Mouse (Mus musculus) spleen, postnatal 10 days (tissue): ENCODE measurements around the gene A2ml1.
"Not testable (repeated sequence)": the region's sequence is repeated elsewhere in the genome, so short reads cannot be mapped to it uniquely, and the experiment has no call there.

Source experiments
- DNase-seq, 2 experiments: peaks; one replicate each; pipeline ENCODE4 v3.0.0; 2021 to 2022; ENCODE audit warnings: low spot score in 2 of 2

A2ml1 gene

GRCm38 (mm10) chr6:128581508-128581907 lies at the start of gene A2ml1:
Gene A2ml1 (minus strand): TSS chr6:128581608.
- DNase-seq: no peak

DNA sequence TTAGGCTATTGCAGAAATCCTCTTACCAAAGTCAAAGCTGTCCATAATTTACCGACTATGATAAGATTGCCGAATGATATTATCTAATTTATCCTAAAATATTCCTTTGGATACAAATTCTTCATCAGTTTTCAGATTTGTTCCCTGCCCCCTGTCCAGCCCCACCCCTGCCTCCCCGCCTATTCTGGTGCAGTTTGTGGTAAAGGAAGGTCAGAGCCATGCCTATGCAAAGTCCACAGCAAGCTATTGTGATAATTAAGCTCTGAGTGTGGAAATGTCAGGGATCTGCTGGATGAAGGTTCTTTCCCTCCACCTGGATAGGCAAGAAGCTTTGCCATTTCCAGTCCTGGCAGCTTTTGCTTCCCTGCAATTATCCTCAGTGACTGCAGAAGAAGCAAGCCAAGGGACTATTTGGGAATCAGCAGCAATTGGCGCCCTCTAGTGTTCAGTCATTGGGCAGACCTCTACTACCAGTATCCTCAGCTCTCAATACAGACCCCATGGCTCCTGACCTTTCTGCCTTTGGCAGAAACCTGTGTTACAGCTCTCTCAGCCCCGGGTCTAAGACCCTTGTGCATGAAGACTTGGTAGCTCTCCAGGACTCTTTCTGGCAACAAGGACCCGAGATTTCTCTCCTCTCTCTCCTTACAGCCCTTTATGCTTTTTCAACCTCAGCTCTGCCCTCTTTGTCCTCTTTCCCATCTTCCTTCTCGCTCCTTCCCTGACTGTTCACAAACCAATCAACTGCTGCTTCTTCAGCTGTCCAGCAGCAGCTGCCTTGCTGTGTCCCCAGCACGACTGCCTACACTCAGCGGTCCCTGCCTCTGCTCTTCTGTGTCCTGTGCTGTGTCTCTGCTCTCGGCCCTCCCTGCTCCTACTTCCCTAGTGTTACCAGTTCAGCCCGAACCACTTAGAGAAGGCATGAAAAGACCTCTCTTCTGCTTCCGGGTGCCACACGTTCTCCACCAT lies 48.6 kb upstream of the A2ml1 start:
- DNase-seq: peak in 1 of 2 experiments; percentile 33

DNA sequence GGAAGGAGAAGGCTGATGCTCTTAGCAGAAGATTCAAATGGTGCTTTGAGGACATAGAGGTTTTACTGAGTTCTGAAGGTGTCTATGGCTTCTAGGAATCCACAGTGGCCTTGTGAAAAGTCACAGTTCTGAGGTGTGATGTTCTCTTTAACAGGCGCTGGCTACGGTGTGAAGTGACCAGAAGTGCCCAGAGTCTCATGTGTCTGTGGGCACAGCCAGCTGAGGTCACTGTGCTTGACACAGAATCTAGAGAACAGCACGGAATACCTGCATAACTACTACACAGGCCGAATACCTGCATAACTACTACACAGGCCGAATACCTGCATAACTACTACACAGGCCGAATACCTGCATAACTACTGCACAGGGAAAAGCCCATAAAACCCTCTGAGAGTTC lies 43.8 kb upstream of the A2ml1 start:
- not testable (repeated sequence) for DNase-seq

- DNase-seq: no peak
These were observed 43.0 kb upstream of the A2ml1 start for GRCm38 (mm10) chr6:128624425-128624824.

- DNase-seq: not testable (repeated sequence)
These were observed 42.0 kb upstream of the A2ml1 start, which contains the start of gene Klrb1a for GRCm38 (mm10) chr6:128623433-128623832. Gene Klrb1a (minus strand): TSS chr6:128623533.

DNA sequence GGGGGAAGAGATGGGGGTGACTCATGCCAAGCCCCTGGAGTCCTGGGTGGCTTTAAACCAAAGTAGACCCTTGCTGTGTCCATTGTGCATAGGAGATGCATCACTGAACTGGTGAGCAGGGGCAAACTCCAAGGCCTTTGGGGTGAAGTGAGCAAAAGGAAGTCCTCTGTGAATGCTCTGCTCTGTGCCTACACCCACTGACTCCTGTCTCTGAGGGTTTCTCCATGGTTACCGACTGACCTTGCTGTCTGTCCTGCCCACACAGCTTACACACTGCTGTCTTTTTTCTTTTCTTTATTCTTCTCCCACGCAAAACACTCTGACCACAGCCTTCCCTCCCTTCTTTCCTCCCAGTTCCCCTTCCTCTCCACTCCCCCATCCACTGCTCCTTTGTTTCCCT lies 41.3 kb upstream of the A2ml1 start:
- no peak for DNase-seq

- DNase-seq: no peak
These were observed 24.9 kb upstream of the A2ml1 start for GRCm38 (mm10) chr6:128606350-128606749.

GRCm38 (mm10) chr6:128604512-128604911 lies 23.1 kb upstream of the A2ml1 start:
- DNase-seq: peak in 1 of 2 experiments; percentile 17

DNA sequence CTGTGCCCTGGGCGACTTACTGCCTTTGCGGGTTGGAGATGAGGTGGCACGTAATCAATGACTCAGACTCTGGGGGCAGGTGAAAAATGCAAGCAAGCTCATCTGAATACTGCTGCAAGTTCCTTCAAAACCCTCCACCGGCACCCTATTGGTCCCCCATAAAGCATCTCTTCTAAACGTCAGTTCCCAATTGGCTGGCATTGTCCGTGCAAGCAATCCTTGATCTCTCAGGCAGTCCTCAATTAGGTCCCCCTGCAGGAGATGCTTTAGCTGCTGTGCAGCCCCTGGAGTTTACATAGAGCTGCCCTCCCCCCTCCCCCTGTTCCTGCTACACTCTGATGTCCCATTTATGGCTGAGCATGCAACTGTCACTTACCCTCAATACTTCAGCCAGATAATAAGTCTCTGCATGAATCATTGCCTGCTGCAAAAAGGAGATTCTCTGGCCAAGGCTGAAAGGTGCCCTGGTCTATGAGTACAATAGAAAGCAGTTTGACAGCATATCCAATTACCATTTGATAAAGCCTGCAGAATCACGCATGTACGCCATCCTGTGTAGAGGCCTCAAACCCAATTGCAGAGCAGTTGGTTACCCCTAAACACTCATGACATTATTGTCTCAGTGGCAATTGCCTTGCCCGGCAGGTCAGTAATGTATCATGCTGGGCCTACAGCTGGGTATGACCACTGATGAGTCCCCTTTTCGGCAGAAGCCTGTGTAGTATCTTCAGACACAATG lies 21.2 kb upstream of the A2ml1 start:
- no peak for DNase-seq

GRCm38 (mm10) chr6:128602026-128602425 lies 20.6 kb upstream of the A2ml1 start:
- DNase-seq: no peak

GRCm38 (mm10) chr6:128599555-128599954 lies 18.1 kb upstream of the A2ml1 start:
- DNase-seq: peak in 1 of 2 experiments; percentile 41

DNA sequence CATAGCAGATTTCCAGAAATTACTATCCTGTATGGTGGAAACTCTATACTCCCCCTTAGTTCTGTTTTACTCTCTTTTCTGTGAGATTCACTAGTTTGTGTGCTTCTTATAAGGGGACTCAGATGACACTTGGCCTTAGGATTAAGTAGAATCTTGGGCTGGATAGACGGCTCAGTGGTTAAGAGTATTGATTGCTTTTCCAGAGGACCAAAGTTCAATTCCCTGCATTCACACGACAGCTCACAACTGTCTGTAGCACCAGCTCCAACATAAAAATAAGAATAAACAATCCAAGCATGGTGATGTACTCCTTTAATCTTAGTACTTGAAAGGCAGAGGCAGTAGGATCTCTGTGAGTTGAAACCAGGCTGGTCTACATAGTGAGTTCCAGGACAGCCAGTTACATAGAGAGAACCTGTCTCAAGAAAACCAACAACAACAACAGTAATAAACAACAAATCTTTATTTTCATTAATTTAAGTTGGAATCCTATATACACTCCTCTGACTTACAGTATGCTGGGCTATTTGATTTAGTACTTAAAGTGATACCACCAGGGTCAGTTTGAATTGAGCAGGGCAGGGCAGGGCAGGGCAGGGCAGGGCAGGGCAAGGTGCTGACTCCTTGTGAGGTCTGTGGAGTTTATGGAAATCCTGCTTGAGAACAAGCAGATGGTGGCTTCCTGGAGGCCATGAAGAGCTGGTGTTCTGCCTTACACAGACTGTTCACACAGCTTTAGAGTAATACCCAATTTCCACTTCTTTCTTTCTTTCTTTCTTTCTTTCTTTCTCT lies 17.0 kb upstream of the A2ml1 start:
- DNase-seq: no peak

DNA sequence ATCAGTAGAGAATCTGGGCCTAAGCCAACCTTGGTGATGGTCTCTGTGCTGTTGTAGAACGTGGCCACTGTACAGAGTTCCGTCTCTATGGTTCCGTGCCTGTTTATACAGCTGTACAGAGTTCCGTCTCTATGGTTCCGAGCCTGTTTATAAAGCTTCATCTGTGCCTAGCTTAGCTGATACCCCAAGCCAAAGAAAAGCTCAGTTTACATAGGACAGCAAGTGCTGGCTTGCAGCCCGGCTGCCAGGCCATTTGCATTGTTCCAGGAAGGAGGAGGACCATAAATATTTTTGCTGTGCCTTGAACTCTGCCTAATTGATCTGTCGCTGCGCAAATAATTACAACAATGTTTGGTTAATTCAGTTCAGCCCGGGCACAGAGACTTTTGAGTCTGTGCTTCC lies 15.7 kb upstream of the A2ml1 start:
- DNase-seq: no peak

DNA sequence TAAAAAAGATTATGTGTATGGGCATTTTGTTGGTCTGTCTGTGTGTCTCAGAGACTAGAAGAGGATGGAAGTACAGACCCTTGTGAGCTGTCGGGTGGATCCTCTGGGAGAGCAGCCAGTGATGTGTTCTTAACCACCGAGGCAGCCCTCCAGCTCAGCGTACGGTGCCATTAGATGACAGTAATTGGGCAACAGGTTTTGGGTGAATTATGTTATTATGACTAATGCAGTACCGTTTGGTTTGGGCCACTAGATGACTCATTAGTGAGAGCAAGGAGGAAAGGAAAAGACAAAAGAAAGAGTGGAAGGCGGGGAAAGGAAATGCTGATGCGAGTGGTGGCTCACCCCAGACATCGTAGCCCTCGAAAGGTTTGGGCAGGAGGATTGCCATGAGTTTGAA lies 13.2 kb upstream of the A2ml1 start:
- no peak for DNase-seq

DNA sequence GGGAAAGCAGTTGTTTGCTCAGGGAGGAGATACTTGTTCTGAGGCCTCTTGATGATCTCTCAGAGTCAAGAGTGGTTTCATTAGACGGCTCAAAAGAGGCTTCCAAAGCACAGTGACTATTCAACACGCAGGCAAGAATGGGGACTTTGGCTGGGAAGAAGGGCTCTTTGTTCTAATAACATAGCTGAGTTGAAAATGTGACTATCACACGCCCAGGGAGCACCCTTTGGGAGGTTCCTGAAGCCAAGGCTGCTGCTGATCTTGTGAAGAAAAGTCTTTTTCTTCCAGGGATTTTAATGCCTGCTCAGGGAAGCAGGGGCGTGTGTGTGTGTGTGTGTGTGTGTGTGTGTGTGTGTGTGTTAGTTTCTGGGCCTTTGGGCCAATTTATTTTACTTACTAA lies 8.0 kb upstream of the A2ml1 start:
- DNase-seq: no peak

DNA sequence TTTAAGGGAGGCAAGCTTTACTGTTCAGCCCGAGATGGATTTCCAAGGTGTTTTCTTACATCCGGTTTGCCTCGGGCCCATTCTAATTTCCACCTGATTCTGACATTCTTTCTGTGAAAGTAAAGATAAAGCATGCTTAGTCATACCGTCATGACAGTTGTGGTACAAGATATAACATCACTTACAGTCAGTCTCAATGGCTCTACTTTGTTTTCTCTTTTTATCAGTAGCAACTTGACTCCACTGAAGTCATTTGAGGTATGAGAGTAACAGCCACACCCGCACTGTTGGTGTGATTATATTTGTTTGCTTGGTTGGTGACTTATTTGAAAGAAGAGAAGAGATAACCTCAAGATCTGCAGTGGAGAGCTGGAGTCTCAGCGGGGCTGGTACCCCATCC lies 6.2 kb upstream of the A2ml1 start:
- DNase-seq: no peak

GRCm38 (mm10) chr6:128585642-128586245 lies 4.3 kb upstream of the A2ml1 start:
- no peak for DNase-seq

DNA sequence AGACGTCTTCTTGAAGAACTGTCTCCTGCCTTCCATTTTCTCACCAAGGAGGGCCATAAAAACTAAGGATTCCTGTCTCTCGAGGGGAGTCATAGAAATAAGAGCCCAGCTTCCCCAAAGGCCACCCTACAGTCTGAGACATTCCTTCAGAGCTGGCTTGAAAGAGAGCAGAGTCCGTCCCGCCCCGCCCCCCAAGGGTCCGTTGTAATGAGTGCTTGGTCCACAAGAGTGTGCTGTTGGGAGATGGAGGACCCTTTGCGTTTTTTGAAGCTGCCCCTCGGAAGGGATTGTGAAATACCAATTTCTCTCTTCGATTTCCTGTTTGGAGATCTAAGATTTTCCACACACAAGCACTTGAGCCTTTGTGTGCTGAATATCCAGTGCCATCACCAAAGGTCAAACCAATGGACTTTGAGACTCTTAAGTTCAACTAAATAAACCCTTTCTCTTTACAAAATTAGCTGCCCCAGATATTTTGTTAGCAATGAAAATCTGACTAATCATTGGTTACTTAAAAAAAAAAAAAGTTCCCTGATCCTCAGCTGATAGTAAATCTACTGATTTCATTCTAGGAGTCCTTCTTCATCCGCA lies 2.8 kb upstream of the A2ml1 start:
- peak in 1 of 2 experiments; percentile 34 for DNase-seq

DNA sequence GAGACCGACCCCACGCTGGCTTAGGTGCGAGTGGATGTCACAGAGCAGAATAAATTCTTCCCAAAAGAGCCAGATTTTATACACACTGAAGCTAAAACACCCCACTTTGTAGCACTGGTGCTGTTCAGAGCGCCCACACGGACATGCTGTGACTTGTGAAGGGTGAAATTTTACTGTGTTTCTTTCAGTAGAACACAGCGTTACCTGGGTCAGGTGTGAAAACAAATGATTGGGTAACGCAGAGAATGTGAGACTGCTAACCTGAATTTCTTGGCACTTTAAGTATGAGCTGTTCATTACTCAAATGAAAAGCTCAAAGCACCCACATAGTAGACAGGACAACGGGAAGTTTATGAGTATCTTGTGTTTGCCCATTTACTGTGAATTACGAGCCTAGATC lies 4.1 kb downstream of the A2ml1 start:
- DNase-seq: no peak

GRCm38 (mm10) chr6:128566589-128566988 lies 14.8 kb downstream of the A2ml1 start:
- DNase-seq: no peak

DNA sequence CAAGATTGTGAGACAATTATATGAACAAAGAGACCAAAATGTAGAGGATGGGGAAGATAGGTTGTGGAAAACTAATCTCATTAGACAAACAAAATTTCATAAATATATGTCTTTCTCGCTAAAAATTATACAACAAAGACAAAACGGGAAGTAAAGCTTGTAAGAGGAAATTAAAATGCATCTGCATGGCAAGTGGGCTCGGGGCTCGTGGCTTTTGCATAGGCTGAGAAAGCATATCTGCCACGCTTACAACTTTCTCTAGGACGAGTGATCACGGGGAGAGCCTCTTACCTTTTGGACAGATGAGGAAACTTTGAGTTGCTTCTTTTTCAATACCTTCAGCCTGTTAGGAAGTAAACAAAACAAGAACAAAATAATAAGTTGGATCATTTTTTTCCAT lies 27.4 kb downstream of the A2ml1 start:
- no peak for DNase-seq
